11 mouse cellular contexts compared by ENCODE assay signal in genomic region chr1:74418747-74419439, GRCm38 (mm10). TPM values are rescaled to one million over a fixed set of nuclear protein-coding genes. Genes with fewer than 3 reads are reported as not detected.
DNase-seq lines count a peak whose midpoint lies in the region; ATAC-seq lines count a peak whose summit lies in the region.
"Had no signal": no experiment of that assay in that cellular context is flagged by ENCODE, and none has a peak within 500 bp of the region (broad histone marks: within the 10 kb centered on the region; RNA-seq: fewer than 3 reads in every experiment).

No protein-coding gene starts in this region.

- ATAC-seq in liver, embryonic 11.5 days (replicated peaks; ENCODE audit: low FRiP score) = no peak

- no peaks in the 10 kb centered on the region; the same call in 1 of the 2 replicates for H3K4me1 ChIP-seq in liver, embryonic 11.5 days (replicated peaks; ENCODE audit: control insufficient read depth, insufficient read depth, low read length)
- peaks cover 30% of the 10 kb centered on the region for H3K4me1 ChIP-seq in hindbrain, embryonic 10.5 days (replicated peaks)
- H3K4me1 ChIP-seq: hindbrain, embryonic 15.5 days had no signal

- H3K9me3 ChIP-seq in liver, embryonic 11.5 days (ENCODE audit: control insufficient read depth, low read length) = no peaks in the 10 kb centered on the region
- no peaks in the 10 kb centered on the region for H3K9me3 ChIP-seq in hindbrain, embryonic 10.5 days
- H3K9me3 ChIP-seq: hindbrain, embryonic 15.5 days had no signal

- WGBS in liver, embryonic 11.5 days = 73% methylated on average over 17 of the region's 17 CpGs
- 81% methylated on average over 17 of the region's 17 CpGs for WGBS in hindbrain, embryonic 10.5 days

- H3K27me3 ChIP-seq in liver, embryonic 11.5 days (replicated peaks; ENCODE audit: control insufficient read depth, insufficient read depth, low read length) = no peaks in the 10 kb centered on the region
- no peaks in the 10 kb centered on the region for H3K27me3 ChIP-seq in hindbrain, embryonic 10.5 days (ENCODE audit: insufficient read depth, poor library complexity, severe bottlenecking)
- H3K27me3 ChIP-seq: hindbrain, embryonic 15.5 days had no signal

- no peak overlapping the region for H3K4me3 ChIP-seq in liver, embryonic 11.5 days (ENCODE audit: low read depth, low read length)
- H3K4me3 ChIP-seq in hindbrain, embryonic 10.5 days = no peak overlapping the region
- H3K4me3 ChIP-seq: gastrocnemius, adult 2 months; hindbrain, embryonic 15.5 days had no signal

- no peak overlapping the region for H3K9ac ChIP-seq in liver, embryonic 11.5 days (ENCODE audit: low read depth, low read length)
- H3K9ac ChIP-seq: hindbrain, embryonic 15.5 days had no signal

- no peak overlapping the region for H3K4me2 ChIP-seq in liver, embryonic 11.5 days
- H3K4me2 ChIP-seq: hindbrain, embryonic 15.5 days had no signal

- intact Hi-C loops in heart, postnatal 14 days (cut with DNase I) = no loop called here

- DNase-seq in cerebellum, postnatal 10 days = peak; percentile 55 to 58
- DNase-seq in cerebellum, adult 11-12 months = no peak
- DNase-seq in ovary, adult 18-20 months (ENCODE audit: low spot score) = peak; percentile 44
- DNase-seq in ovary, postnatal 10 days (ENCODE audit: low spot score) = no peak
- DNase-seq in heart, postnatal 14 days = peak; percentile 14 to 44
- peak; percentile 33 for DNase-seq in retina, embryonic 14.5 days (ENCODE audit: low spot score)
- DNase-seq in liver, embryonic 11.5 days (ENCODE audit: low spot score) = no peak
- no peak for DNase-seq in hindbrain, embryonic 10.5 days (ENCODE audit: low spot score)
- DNase-seq: B cell, adult 2 months; gastrocnemius, adult 2 months had no signal

- H3K36me3 ChIP-seq in liver, embryonic 11.5 days (ENCODE audit: control insufficient read depth, insufficient read depth, low read length) = no peaks in the 10 kb centered on the region
- no peaks in the 10 kb centered on the region for H3K36me3 ChIP-seq in hindbrain, embryonic 10.5 days
- H3K36me3 ChIP-seq: hindbrain, embryonic 15.5 days had no signal

- no peak overlapping the region for H3K27ac ChIP-seq in liver, embryonic 11.5 days (ENCODE audit: low read depth, low read length)
- H3K27ac ChIP-seq in hindbrain, embryonic 10.5 days = no peak overlapping the region
- H3K27ac ChIP-seq: gastrocnemius, adult 2 months; hindbrain, embryonic 15.5 days had no signal

RNA-seq across cellular contexts. Expression of gene Vil1, which starts 9.7 kb away (rescaled TPM):
- under 1 TPM; 0.65 to 0.83 TPM for total RNA-seq in heart, postnatal 14 days (2021)
- polyA plus RNA-seq in liver, embryonic 11.5 days (2014; fragmentation: Nextera tagmentation; extraction: Ambion mirVana) = 0.88 and 0.94 TPM in 2 replicates
- polyA plus RNA-seq in hindbrain, embryonic 10.5 days (2016; fragmentation: Nextera tagmentation; extraction: Ambion mirVana) = 0.21 and 0.24 TPM in 2 replicates
- total RNA-seq: gastrocnemius, adult 2 months had no signal

RNA-seq across cellular contexts. Expression of gene Ctdsp1, which starts 27.6 kb away (rescaled TPM):
- total RNA-seq in heart, postnatal 14 days (2021) = 100 to 1,000 TPM; 106 to 118 TPM
- polyA plus RNA-seq in liver, embryonic 11.5 days (2014; fragmentation: Nextera tagmentation; extraction: Ambion mirVana) = 65.2 and 71.1 TPM in 2 replicates
- polyA plus RNA-seq in hindbrain, embryonic 10.5 days (2016; fragmentation: Nextera tagmentation; extraction: Ambion mirVana) = 34.3 and 35.7 TPM in 2 replicates

RNA-seq across cellular contexts. Expression of gene Slc11a1, which starts 43.9 kb away (rescaled TPM):
- total RNA-seq in heart, postnatal 14 days (2021) = 1 to 10 TPM; 2.7 to 4.1 TPM
- polyA plus RNA-seq in liver, embryonic 11.5 days (2014; fragmentation: Nextera tagmentation; extraction: Ambion mirVana) = 10.0 and 10.4 TPM in 2 replicates
- 1.8 and 3.0 TPM in 2 replicates for polyA plus RNA-seq in hindbrain, embryonic 10.5 days (2016; fragmentation: Nextera tagmentation; extraction: Ambion mirVana)

RNA-seq across cellular contexts. Expression of gene Catip, which starts 57.0 kb away (rescaled TPM):
- under 1 TPM; 0.12 to 0.67 TPM for total RNA-seq in heart, postnatal 14 days (2021)
- polyA plus RNA-seq in liver, embryonic 11.5 days (2014; fragmentation: Nextera tagmentation; extraction: Ambion mirVana) = 0.21 TPM in 1 of 2 replicates, not detected in the other
- polyA plus RNA-seq in hindbrain, embryonic 10.5 days (2016; fragmentation: Nextera tagmentation; extraction: Ambion mirVana) = 0.37 and 1.4 TPM in 2 replicates

Comparison
In these comparisons a context has a peak if more than half of its experiments do, and no peak if none do; other contexts are left out.
1. DNase-seq: peak in cerebellum, postnatal 10 days (2 of 2), ovary, adult 18-20 months (single experiment), heart, postnatal 14 days (2 of 2) and retina, embryonic 14.5 days (single experiment); none in cerebellum, adult 11-12 months (single experiment), ovary, postnatal 10 days (single experiment), liver, embryonic 11.5 days (single experiment) and hindbrain, embryonic 10.5 days (single experiment).